Mouse (Mus musculus) testis, postnatal 10 days (tissue): ENCODE results near the gene R3hdm4.
A peak's percentile ranks its signal among the peaks of the same experiment; 100 is the strongest.
"Not testable (repeated sequence)": the region's sequence is repeated elsewhere in the genome, so short reads cannot be mapped to it uniquely, and the experiment has no call there.

Experiments used
- DNase-seq: peaks from one replicate; pipeline ENCODE4 v3.0.0; 2021; ENCODE audit warnings: low spot score

Gene R3hdm4

GRCm38 (mm10) chr10:79920958-79921535 is at the start of gene R3hdm4:
R3hdm4 (minus strand) TSS chr10:79921208.
- no peak for DNase-seq

GRCm38 (mm10) chr10:79970415-79971182 is 49.6 kb upstream of the R3hdm4 start, which contains the start of gene Grin3b:
Grin3b (plus strand) TSS chr10:79970715.
- DNase-seq, result no peak

GRCm38 (mm10) chr10:79969124-79969568 is 48.1 kb upstream of the R3hdm4 start:
- DNase-seq, result no peak

- DNase-seq, result no peak
Observed at GRCm38 (mm10) chr10:79968181-79968580, 47.2 kb upstream of the R3hdm4 start.

- DNase-seq, result no peak
Observed at GRCm38 (mm10) chr10:79966886-79967400, 45.9 kb upstream of the R3hdm4 start.

GRCm38 (mm10) chr10:79965325-79965724 is 44.3 kb upstream of the R3hdm4 start:
- DNase-seq, result no peak

GRCm38 (mm10) chr10:79964727-79965126 is 43.7 kb upstream of the R3hdm4 start:
- DNase-seq, result no peak

- no peak for DNase-seq
Observed at GRCm38 (mm10) chr10:79960671-79961294, 39.8 kb upstream of the R3hdm4 start.

GRCm38 (mm10) chr10:79959847-79960601 is 39.0 kb upstream of the R3hdm4 start, which contains the start of gene Wdr18:
Wdr18 (plus strand) TSS chr10:79960152.
- peak; percentile 99 for DNase-seq

- not testable (repeated sequence) for DNase-seq
Observed at GRCm38 (mm10) chr10:79959412-79959811, 38.4 kb upstream of the R3hdm4 start.

- peak; percentile 93 for DNase-seq
Observed at GRCm38 (mm10) chr10:79958140-79958816, 37.3 kb upstream of the R3hdm4 start.

- no peak for DNase-seq
Observed at GRCm38 (mm10) chr10:79956643-79957154, 35.7 kb upstream of the R3hdm4 start.

- DNase-seq, result no peak
Observed at GRCm38 (mm10) chr10:79955691-79956090, 34.7 kb upstream of the R3hdm4 start.

- no peak for DNase-seq
Observed at GRCm38 (mm10) chr10:79953946-79954345, 32.9 kb upstream of the R3hdm4 start.

GRCm38 (mm10) chr10:79950661-79951060 is 29.7 kb upstream of the R3hdm4 start:
- no peak for DNase-seq

GRCm38 (mm10) chr10:79949873-79950272 is 28.9 kb upstream of the R3hdm4 start:
- DNase-seq, result no peak

GRCm38 (mm10) chr10:79947502-79947901 is 26.5 kb upstream of the R3hdm4 start:
- DNase-seq, result no peak

- DNase-seq, result no peak
Observed at GRCm38 (mm10) chr10:79946752-79947322, 25.8 kb upstream of the R3hdm4 start.

GRCm38 (mm10) chr10:79945507-79946234 is 24.7 kb upstream of the R3hdm4 start:
- DNase-seq, result no peak

- DNase-seq, result no peak
Observed at GRCm38 (mm10) chr10:79943471-79943901, 22.5 kb upstream of the R3hdm4 start.
